Mouse (Mus musculus): Measurements from ENCODE around the gene Fam234a. TPM values are rescaled to one million over a fixed set of nuclear protein-coding genes. Genes with fewer than 3 reads are reported as not detected.
"Not testable (repeated sequence)": the region's sequence is repeated elsewhere in the genome, so short reads cannot be mapped to it uniquely, and the experiment has no call there.

The Fam234a gene
- total RNA-seq, 1 experiment = 22.1 TPM

DNA sequence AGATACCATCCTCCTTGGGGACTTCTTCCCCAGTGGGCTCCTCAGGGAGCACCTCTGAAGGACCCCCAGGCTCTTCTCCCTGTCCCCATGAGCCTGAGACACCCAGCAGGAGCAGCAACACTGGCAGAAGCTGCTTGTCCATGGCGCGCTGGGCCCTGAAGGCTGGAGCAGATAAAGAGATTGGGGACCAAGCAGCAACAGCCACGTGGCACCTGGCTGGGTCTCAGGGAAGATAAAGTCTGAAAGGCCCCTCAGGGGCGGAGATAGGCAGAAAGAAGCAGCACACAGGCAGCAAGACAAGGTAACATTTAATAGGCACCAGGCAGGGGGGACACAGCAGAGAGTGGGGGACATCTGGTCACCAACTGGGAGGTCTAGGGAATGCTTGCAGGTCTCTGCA, 45.1 kb downstream of the Fam234a start, which contains the start of gene Pdia2:
Gene Pdia2 (minus strand): TSS at position 196 of the 400 bp plus-strand sequence.
- H3K27ac ChIP-seq (ENCODE audit: insufficient read depth, low read depth, low read length, poor library complexity, severe bottlenecking) = no peak within 1 kb of the TSS
- peaks cover 2 to 11% of the 10 kb centered on the region in 2 experiments; a peak in 3 of 4 replicates for H3K4me1 ChIP-seq (ENCODE audit: control insufficient read depth in 2 of 2, insufficient read depth in 2 of 2, low read length in 2 of 2, poor library complexity in 1 of 2)
- in situ Hi-C loops (cut with MboI; ENCODE audit: low sequenced_read_pairs in 2 of 2, unreplicated experiment in 2 of 2) = no loop called here
- H3K9me3 ChIP-seq (ENCODE audit: control insufficient read depth, insufficient read depth, low read depth, low read length) = no peaks in the 10 kb centered on the region
- no peak for TF ChIP-seq CHD2 (IDR thresholded peaks at IDR 0.05; ENCODE audit: low read depth, low read length)
- no peak for TF ChIP-seq ZNF384 (IDR thresholded peaks at IDR 0.05; ENCODE audit: low read depth, low read length)
- no peak for TF ChIP-seq MAFK (IDR thresholded peaks at IDR 0.05; ENCODE audit: insufficient read depth, low read depth, low read length)
- TF ChIP-seq ZC3H11A (IDR thresholded peaks at IDR 0.05; ENCODE audit: borderline replicate concordance, low read depth, low read length) = no peak
- TF ChIP-seq HCFC1 (IDR thresholded peaks at IDR 0.05; ENCODE audit: borderline replicate concordance, insufficient read depth, low read length) = no peak
- H3K4me3 ChIP-seq (ENCODE audit: insufficient read depth in 1 of 2, low read depth in 1 of 2, low read length in 2 of 2, poor library complexity in 1 of 2, severe bottlenecking in 1 of 2) = no peak within 1 kb of the TSS
- no peak for DNase-seq (ENCODE audit: low read depth, low spot score)
- H3K9ac ChIP-seq (ENCODE audit: insufficient read depth, low read depth, low read length, poor library complexity, severe bottlenecking) = no peak within 1 kb of the TSS
- H3K36me3 ChIP-seq (ENCODE audit: control insufficient read depth, insufficient read depth, low read length, poor library complexity, severe bottlenecking) = peaks cover 27% of the 10 kb centered on the region

GRCm38 (mm10) chr17:26192481-26193190, 51.4 kb downstream of the Fam234a start:
- TF ChIP-seq ZC3H11A (IDR thresholded peaks at IDR 0.05; ENCODE audit: borderline replicate concordance, low read depth, low read length) (no peak), MAFK (IDR thresholded peaks at IDR 0.05; ENCODE audit: insufficient read depth, low read depth, low read length) (no peak), ZNF384 (IDR thresholded peaks at IDR 0.05; ENCODE audit: low read depth, low read length) (no peak), CHD2 (IDR thresholded peaks at IDR 0.05; ENCODE audit: low read depth, low read length) (no peak), HCFC1 (IDR thresholded peaks at IDR 0.05; ENCODE audit: borderline replicate concordance, insufficient read depth, low read length) (no peak)
- H3K4me3 ChIP-seq (ENCODE audit: insufficient read depth in 1 of 2, low read depth in 1 of 2, low read length in 2 of 2, poor library complexity in 1 of 2, severe bottlenecking in 1 of 2) = no peak overlapping the region
- no peak for DNase-seq (ENCODE audit: low read depth, low spot score)
- no peak overlapping the region for H3K27ac ChIP-seq (ENCODE audit: insufficient read depth, low read depth, low read length, poor library complexity, severe bottlenecking)
- peaks cover 63% of the 10 kb centered on the region for H3K36me3 ChIP-seq (ENCODE audit: control insufficient read depth, insufficient read depth, low read length, poor library complexity, severe bottlenecking)
- H3K9me3 ChIP-seq (ENCODE audit: control insufficient read depth, insufficient read depth, low read depth, low read length) = no peaks in the 10 kb centered on the region
- in situ Hi-C loops (cut with MboI; ENCODE audit: low sequenced_read_pairs in 2 of 2, unreplicated experiment in 2 of 2) = no loop called here
- no peak overlapping the region for H3K9ac ChIP-seq (ENCODE audit: insufficient read depth, low read depth, low read length, poor library complexity, severe bottlenecking)
- H3K4me1 ChIP-seq (ENCODE audit: control insufficient read depth in 2 of 2, insufficient read depth in 2 of 2, low read length in 2 of 2, poor library complexity in 1 of 2) = no peaks in the 10 kb centered on the region

- 0 out of 2 replicates have a peak, but pooled peaks have one; percentile 21 for TF ChIP-seq ZNF384 (IDR thresholded peaks at IDR 0.05; ENCODE audit: low read depth, low read length)
- H3K9ac ChIP-seq (ENCODE audit: insufficient read depth, low read depth, low read length, poor library complexity, severe bottlenecking); DNase-seq (ENCODE audit: low read depth, low spot score); H3K4me3 ChIP-seq (ENCODE audit: insufficient read depth in 1 of 2, low read depth in 1 of 2, low read length in 2 of 2, poor library complexity in 1 of 2, severe bottlenecking in 1 of 2); in situ Hi-C loops (cut with MboI; ENCODE audit: low sequenced_read_pairs in 2 of 2, unreplicated experiment in 2 of 2); H3K4me1 ChIP-seq (ENCODE audit: control insufficient read depth in 2 of 2, insufficient read depth in 2 of 2, low read length in 2 of 2, poor library complexity in 1 of 2); H3K27ac ChIP-seq (ENCODE audit: insufficient read depth, low read depth, low read length, poor library complexity, severe bottlenecking); H3K9me3 ChIP-seq (ENCODE audit: control insufficient read depth, insufficient read depth, low read depth, low read length): not testable (repeated sequence)
- H3K36me3 ChIP-seq (ENCODE audit: control insufficient read depth, insufficient read depth, low read length, poor library complexity, severe bottlenecking) = peaks cover 56% of the 10 kb centered on the region
Observed at GRCm38 (mm10) chr17:26191486-26191885, 52.6 kb downstream of the Fam234a start.

GRCm38 (mm10) chr17:26188091-26188805, 55.8 kb downstream of the Fam234a start:
- in situ Hi-C loops (cut with MboI; ENCODE audit: low sequenced_read_pairs in 2 of 2, unreplicated experiment in 2 of 2) = no loop called here
- no peaks in the 10 kb centered on the region for H3K4me1 ChIP-seq (ENCODE audit: control insufficient read depth in 2 of 2, insufficient read depth in 2 of 2, low read length in 2 of 2, poor library complexity in 1 of 2)
- no peak for TF ChIP-seq ZC3H11A (IDR thresholded peaks at IDR 0.05; ENCODE audit: borderline replicate concordance, low read depth, low read length)
- no peak overlapping the region for H3K4me3 ChIP-seq (ENCODE audit: insufficient read depth in 1 of 2, low read depth in 1 of 2, low read length in 2 of 2, poor library complexity in 1 of 2, severe bottlenecking in 1 of 2)
- no peak overlapping the region for H3K9ac ChIP-seq (ENCODE audit: insufficient read depth, low read depth, low read length, poor library complexity, severe bottlenecking)
- no peaks in the 10 kb centered on the region for H3K9me3 ChIP-seq (ENCODE audit: control insufficient read depth, insufficient read depth, low read depth, low read length)
- H3K36me3 ChIP-seq (ENCODE audit: control insufficient read depth, insufficient read depth, low read length, poor library complexity, severe bottlenecking) = peaks cover 56% of the 10 kb centered on the region
- no peak overlapping the region for H3K27ac ChIP-seq (ENCODE audit: insufficient read depth, low read depth, low read length, poor library complexity, severe bottlenecking)
- DNase-seq (ENCODE audit: low read depth, low spot score) = no peak
